Mouse (Mus musculus): ENCODE data around the gene Cse1l. TPM values are rescaled to one million over a fixed set of nuclear protein-coding genes. Genes with fewer than 3 reads are reported as not detected.
A peak's percentile ranks its signal among the peaks of the same experiment; 100 is the strongest.

Gene Cse1l
- total RNA-seq, 2 experiments from 2014 or later = 58.7 to 71.4 TPM

DNA sequence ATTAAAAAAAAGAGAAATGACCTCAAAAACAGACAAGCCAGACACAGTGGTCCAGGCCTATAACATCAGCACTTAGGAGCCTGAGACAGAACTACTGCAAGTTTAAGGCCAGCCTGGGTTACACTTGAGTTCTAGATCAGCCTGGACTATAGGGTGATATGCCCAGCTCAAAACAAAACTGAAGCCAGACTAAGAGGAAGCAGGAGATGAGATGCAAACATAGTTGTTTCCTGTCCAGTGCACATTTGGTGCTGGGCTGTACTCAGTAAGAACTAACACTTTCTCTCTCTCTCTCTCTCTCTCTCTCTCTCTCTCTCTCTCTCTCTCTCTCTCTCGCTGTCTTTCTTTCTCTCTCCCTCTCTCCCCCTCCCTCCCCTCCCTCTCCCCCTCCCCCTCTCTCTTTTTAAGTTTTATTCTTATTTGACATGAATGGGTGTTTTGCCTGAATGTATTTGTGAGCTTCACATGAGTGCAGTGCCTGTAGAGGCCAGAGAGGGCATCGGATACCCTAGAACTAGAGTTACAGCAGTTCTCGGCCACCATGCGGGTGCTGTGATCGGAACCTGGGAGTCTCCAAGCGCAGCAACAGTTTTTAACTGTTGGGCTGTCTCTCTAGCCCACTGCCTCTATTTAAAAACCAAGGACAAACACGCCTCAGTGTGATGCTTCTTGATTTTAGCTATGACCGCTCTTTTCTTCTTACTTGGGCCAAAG lies 4.9 kb upstream of the Cse1l start:
- no peak for DNase-seq (ENCODE audit: low spot score in 2 of 2)

- DNase-seq (ENCODE audit: low spot score in 2 of 2) = no peak
Observed at GRCm38 (mm10) chr2:166903719-166904282, 2.0 kb upstream of the Cse1l start.

DNA sequence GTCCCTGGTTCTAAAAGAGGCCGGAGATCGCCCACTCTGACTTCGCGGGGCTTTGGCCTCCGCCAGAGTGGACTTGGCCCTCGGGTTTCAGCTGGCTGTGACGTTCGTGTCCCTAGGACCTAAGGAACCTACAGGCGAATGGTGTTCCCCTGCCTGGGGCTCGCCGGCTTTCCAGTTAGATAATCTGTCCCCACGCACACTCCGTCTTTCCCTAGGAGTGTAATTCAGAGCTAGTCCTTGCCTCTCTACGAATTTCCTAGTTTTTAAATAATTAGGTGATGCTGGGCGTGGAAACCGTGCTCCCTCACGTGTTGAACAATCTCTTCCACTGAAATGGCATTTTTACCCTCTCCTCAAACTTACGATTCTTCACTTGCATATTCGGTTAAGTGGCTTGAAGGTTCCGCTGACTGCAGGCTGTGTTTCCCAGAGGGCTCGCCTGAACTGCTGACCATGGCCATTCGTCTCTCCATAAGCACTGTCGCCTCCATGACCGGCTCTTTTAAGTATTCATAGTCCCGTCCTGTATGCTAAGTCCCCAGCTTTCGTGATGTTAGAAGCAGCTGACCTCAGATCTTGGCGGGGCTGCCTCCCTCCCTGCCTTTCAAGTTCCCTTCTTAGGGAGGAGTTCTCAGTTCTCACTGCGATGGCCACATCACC lies 813 bp downstream of the Cse1l start:
- DNase-seq (ENCODE audit: low spot score in 2 of 2) = no peak

GRCm38 (mm10) chr2:166909729-166910128 lies 3.9 kb downstream of the Cse1l start:
- DNase-seq (ENCODE audit: low spot score in 2 of 2) = no peak

DNA sequence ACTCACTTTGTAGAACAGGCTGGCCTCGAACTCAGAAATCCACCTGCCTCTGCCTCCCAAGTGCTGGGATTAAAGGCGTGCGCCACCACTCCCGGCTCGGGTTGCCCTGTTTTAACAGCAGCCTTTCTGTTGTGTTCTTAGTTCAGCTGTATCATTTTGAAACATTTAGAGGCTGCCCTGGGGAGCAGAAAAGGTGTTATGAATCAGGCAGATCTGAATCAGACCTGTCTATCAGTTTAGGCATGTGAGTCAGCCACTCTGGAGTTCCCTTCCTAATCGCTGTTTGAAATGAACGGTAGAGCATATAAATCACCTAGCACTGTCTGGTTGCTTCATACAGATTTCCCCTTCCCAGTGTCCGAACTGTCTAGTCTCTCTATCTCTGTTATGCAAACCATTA lies 4.7 kb downstream of the Cse1l start:
- peak in 1 of 2 experiments; percentile 13 for DNase-seq (ENCODE audit: low spot score in 2 of 2)

DNA sequence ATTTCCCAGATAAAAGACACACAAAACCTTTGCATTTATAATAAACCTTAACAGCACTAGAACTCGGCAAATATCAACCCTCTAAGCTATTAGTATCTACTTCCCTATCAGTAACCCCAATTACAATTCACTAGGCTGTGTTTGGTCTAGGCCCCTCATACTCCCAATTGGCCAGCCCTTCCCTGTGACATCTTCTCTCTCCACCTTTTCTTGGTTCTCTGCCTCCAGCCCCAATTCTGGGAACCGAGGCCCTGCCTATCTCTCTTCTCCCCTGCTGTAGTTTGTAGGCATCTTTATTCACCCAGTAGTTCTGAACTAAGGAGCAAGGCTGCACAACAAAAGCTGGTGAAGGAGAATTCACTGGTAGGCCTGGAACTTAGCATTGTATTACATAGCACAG lies 18.1 kb downstream of the Cse1l start:
- no peak for DNase-seq (ENCODE audit: low spot score in 2 of 2)

DNA sequence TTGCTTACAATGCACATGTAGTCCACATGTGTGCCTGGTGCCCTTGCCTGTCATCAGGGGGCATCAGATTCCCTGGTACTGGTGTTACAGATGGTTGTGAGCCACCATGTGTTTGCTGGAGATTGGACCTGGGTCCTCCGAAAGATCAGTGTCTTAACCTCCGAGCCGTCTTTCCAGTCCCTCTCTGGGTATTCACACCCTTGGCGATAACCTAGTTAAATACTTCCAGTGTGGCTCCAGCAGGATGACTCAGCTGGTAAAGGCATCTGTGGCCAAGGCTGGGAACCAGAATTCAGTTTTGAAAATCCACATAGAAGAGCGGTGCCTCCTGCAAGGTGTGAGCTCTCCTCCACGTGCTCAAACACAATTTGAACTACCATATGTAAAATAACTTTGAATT lies 28.1 kb downstream of the Cse1l start:
- DNase-seq (ENCODE audit: low spot score in 2 of 2) = no peak

DNA sequence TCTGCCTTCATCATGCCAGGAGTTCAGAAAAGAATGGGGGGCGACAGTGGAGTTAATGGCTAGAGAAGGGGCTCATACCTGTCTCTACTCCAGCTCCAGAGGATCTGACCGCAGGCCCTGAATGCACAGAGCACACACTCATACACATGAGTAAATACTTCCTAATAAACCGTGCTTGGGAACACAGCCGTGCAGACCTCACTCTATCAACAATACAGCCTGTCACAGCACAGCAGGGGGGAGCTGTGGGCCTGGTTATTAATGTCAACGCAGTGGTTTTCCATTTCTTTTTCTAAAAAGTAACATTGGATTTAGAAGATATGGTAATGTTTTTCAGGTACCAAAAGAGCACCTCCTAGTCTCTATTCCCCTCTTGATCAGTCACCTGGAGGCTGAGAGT lies 28.6 kb downstream of the Cse1l start:
- DNase-seq (ENCODE audit: low spot score in 2 of 2) = no peak

DNA sequence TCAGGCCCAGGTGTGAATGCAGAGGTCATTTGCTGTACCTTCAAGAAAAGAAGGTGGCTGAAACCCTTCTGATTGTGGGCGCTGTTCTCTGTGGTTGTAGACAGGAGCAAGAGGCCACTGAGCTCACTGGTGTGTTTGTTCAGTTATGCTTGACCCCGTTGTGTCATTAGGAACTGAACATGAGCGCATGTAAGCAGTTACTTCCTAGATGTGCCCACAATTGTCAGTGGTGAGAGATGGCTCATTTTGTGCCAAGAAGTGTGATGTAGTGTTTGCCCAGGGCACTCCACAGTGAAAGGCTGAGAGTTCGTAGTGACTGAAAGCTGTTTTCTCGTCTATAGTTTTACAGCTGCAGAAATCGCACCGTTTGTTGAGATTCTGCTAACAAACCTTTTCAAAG lies 29.7 kb downstream of the Cse1l start:
- DNase-seq (ENCODE audit: low spot score in 2 of 2) = no peak

- DNase-seq (ENCODE audit: low spot score in 2 of 2) = no peak
Observed at GRCm38 (mm10) chr2:166936166-166936565, 30.3 kb downstream of the Cse1l start.

GRCm38 (mm10) chr2:166943146-166943545 lies 37.3 kb downstream of the Cse1l start:
- no peak for DNase-seq (ENCODE audit: low spot score in 2 of 2)

DNA sequence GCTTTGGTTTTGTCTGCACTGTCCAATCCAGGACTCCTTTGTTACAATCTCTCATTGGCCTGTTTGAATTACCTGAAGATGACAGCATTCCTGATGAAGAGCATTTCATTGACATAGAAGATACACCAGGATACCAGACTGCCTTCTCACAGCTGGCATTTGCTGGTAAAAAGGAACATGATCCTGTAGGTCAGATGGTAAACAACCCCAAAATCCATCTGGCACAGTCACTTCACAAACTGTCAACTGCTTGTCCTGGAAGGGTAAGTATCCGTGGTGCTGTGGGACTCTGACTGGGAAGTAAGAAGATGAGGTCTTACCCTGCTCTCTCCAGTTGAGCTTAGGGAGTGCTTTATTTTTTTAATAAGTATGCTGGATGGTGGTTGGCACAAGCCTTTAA lies 38.5 kb downstream of the Cse1l start:
- no peak for DNase-seq (ENCODE audit: low spot score in 2 of 2)

- no peak for DNase-seq (ENCODE audit: low spot score in 2 of 2)
Observed at GRCm38 (mm10) chr2:166945456-166945855, 39.6 kb downstream of the Cse1l start.

DNA sequence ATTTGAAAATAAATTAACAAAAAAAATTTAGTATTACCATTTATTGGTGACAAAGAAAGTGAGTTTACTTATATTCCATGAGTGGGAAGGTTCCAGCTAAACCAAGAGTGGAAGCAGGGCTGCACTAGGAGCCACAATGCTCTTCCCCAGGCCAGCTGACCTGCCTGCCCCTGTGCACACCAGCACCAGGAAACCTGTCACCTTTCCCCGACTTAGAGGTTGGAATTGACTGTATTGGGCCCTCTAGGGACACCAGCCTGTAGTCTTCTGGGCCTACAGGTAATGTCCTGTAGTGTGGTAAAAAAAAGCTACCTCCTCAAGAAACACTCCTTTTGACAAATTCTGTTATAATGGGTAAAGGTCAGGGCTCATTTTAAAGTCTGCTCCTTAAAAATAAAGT lies 42.4 kb downstream of the Cse1l start:
- DNase-seq (ENCODE audit: low spot score in 2 of 2) = no peak

DNA sequence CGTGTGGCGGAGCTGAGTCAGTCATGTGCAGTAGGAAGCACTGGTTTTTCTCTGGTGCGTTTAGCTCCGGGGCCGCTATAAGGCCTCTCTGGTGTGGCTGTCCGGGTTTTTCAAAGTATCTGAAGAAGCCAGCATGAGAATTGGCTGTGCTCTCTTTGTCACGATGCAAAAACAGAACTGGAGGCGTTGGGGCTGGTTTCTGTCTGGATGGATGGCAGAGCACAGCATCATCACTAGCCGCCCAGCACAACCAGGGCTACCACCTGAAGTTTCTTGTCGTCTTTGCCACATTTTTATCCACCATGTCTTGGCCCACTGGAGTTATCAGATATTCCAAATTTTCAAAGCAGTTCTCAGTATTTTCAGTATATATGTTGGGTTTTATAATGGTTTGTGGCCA lies 43.1 kb downstream of the Cse1l start:
- DNase-seq (ENCODE audit: low spot score in 2 of 2) = no peak

GRCm38 (mm10) chr2:166950853-166951648 lies 45.2 kb downstream of the Cse1l start:
- no peak for DNase-seq (ENCODE audit: low spot score in 2 of 2)

DNA sequence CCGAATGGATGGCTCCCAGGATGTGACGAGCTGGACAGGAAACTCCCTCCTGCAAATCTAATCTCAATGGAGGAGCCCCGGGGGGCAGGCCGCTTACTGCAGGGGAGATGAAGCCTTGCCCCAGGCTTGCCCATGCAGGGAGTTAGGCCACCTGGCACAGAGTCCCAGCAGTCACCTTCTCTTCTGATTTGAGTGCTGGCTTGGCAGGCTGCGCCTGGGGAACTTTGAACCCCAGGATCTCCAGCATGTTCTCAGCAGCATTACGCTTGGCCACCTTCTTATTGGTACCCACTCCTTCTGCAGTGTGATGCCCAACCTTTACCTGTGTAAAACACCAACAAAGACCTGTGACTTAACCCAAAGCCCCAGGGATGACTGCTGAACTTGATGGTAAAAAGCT lies 46.3 kb downstream of the Cse1l start:
- DNase-seq (ENCODE audit: low spot score in 2 of 2) = no peak

- DNase-seq (ENCODE audit: low spot score in 2 of 2) = peak in 1 of 2 experiments; percentile 44
Observed at GRCm38 (mm10) chr2:166956805-166957204, 51.0 kb downstream of the Cse1l start.

- DNase-seq (ENCODE audit: low spot score in 2 of 2) = no peak
Observed at GRCm38 (mm10) chr2:166960648-166961330, 54.9 kb downstream of the Cse1l start.

DNA sequence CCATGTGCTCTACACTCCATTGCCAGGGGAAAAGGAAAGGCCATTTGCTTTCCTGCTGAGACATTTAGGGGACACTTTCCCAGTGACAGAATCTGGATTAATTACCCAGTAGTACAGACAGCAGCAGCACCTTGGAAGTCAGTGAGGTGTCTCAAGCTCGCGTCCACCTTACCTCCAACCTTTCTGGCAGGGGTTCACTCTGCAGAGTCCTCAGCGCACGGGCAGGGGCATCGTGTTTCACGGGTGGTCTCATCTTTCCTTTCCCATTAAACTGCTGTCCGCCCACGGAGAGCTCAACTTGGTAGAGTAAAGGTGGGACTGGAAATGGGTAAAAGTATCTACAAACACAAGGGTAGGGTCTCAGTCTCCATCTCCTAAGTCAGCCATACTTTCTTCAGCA lies 57.4 kb downstream of the Cse1l start:
- no peak for DNase-seq (ENCODE audit: low spot score in 2 of 2)

GRCm38 (mm10) chr2:166964773-166965172 lies 58.9 kb downstream of the Cse1l start:
- DNase-seq (ENCODE audit: low spot score in 2 of 2) = no peak

Data from adrenal gland, adult 18-20 months (tissue).